Mouse (Mus musculus) gastrocnemius, postnatal 25 days (tissue): ENCODE measurements at regions not wholly inside any gene's neighbourhood (a gene's known extent, or its start where the extent isn't known, plus 50 kb on each side); places are given as distances from the start of the nearest gene placed in this dataset.

Experiments
- DNase-seq: peaks from one replicate; pipeline ENCODE4 v3.0.0; 2022

DNA sequence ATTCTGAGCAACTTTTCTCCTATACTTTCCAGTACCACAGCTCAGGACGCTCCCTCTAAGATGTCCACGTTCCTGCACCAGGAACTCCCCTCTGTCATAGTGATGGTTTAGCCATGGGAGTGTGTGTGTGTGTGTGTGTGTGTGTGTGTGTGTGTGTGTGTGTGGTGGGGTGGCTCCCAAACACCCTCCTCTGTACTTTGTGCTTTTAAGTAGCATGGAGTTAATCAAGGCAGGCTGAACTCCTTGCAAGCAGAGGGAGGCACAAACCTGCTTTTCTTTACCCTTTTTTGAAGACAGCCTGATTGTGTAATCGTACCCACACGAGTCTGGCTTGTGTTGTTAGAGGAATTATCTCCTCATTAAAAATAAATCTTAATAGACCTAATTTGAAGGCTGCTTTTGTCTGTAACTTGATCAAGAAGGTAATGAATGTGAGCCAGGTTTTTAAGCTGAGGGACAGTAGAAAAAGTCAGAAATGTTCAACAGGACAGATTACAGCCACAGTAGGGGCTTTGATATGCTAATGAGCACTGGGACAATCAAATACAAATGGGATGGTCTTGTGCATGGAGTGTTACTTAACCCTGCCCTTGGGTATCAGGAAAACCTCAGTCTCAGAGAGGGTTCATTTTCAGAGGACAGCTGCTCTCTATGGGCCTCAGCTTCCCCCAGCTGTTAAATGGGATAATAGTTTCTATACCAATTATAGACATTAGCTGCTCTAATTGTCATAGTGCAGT is 187.8 kb upstream of the Adamts9 start:
- no peak for DNase-seq

DNA sequence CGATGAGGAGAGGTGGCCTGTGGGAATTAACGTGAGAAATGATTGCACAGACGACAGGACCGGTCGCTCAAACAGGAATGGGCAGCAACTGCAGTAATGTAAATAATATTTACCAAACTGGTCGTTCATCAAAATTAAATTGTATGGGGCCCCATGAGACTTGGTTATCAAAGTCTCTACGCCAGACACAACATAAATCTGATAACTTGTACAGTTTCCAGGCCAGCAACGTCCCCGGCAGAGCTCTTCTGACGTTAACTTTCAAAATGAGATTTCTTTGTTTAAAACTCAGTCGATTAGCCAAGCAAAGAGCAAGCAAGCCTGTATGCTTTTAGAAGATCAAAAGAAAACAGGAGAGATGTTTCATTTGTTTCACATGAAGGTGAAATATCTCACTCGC is 176.2 kb upstream of the Adamts9 start:
- DNase-seq = no peak

DNA sequence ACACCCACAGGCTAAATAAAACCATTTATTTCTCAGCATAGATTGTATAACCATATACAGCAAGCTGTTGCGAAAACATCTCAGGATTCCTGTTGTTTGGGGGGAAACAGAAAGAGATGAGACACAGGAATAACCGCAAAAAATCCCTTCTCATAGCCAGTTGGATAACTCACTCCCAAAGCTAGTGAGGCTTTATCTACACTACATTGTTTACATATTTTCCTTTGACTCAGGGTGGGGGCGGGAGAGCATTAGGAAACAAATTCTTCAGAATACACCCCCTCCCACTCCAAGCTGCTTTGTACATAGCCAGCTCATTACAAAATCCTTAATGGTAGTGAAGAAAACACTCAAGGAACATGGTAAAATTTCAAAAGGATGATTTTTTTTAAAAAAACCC is 170.1 kb upstream of the Adamts9 start:
- DNase-seq = no peak

DNA sequence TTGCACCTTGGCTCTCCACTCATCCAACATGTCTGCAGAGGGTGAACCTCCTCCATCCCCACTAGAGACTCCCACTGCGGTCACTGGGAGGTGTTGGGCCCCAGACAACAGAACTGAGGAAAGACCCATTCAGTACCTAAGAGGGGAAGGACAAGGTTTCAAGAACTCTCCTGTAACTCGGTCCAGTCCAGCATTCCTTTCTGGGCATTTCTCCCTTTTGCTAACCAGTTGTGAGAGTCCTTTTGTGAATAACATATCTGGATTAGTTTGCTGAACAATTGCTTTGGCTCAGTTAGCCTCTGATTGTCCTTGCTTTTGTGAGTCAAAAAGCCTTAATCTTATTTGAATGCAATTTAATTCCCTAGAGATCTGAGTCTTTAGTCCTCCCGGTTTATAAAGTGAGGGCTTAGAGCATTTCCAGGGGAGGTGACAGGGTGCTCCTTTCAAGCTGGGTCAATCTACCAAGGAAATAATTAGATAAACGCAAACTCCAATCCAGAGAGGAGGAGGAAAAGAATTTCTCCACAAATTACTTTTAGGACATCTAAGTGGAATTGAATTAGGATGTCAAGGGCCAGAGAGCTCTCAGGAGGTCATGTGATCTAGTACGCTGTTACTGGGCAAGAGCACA is 151.6 kb upstream of the Adamts9 start:
- DNase-seq = no peak

DNA sequence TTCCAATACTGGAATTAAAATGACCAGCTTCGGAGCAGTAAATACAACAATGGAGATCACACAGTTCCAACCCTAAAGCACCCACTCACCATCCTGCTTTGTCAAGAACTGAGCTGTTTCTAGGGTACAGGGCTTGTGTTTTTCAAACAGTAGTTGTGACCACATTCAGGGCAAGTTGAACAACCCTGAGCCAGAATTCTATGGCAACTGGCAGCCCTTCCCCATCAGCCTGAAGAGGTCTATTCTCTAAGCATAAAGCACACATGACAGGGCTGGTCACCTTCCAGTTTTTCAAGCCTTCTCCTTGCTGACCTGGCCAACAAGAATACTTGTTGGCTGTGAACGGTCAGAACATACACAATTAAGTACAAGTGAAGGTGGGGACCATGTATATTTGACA is 150.5 kb upstream of the Adamts9 start:
- DNase-seq = no peak

DNA sequence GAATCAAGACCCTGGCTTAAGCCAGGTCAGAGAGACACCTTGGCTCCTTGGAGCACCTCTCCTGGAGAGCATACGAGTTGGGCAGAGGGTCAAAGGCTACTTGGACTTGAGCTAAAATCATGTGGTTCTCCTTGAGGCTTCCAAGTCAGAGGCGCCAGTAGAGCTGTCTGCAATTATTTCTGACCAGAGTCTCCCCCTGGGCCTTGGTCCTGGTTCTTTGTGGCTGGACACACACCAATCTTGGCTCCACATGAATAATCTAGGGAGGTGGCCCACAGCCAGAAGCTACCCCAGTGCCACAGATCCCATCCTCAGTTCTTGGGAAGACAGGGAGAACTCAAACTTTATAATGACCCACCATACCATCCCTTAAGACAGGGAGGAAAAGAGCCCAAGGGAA is 144.0 kb upstream of the Adamts9 start:
- no peak for DNase-seq

DNA sequence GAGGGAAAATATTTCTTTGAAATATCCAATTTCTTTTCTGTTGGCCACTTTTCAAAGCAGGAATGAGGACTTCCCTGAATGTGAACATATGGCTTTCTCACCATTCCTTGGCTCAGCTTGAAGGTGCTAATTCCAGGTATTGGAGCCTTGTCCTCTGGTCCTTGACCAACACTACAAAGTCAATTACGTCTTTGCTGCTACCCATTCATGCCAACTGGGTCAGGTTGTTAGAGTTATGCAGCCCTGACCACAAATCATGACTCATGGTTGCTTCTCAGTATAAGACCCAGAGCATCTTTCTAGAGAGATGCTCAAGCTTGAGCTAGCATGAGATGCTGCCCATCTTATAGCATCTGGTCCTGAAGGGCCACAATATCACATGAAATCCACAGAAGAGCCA is 141.0 kb upstream of the Adamts9 start:
- DNase-seq = no peak

DNA sequence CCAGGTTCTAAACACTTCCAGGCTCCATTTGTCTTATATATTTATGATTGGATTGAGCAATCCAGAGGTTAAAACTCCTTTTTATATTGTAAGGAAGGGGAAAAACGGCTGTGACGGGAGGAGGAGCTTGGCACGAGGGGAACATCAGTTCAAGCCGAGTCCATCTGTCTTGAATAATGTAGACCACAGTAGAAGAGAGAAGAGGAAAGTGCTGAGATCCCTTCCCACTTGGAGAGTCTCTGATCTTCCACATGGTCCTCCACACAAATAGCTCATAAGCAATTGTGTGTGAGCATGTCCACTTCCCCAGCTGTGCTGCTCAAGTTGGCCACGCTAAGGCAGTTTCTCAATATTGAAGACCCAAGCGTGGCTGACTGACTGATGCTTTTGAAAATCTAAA is 140.4 kb upstream of the Adamts9 start:
- no peak for DNase-seq

DNA sequence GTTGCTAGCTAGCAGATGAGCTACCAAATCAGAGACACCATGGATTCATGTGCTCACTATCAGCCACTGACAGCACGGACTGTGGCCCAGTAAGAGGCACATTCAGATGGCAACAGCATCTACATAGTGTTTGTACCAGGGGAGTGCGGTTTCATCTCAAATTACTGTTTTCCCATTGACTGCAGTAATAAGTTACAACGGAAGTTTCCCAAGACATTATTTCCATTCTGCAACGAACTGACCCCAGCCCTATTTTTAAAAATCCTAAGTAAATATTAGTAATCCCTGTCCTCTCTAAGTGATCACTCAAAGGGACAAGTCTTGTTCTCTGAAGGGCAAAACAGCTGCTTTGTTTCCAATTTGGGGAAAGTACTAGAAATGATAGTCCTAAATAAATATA is 138.9 kb upstream of the Adamts9 start:
- no peak for DNase-seq

DNA sequence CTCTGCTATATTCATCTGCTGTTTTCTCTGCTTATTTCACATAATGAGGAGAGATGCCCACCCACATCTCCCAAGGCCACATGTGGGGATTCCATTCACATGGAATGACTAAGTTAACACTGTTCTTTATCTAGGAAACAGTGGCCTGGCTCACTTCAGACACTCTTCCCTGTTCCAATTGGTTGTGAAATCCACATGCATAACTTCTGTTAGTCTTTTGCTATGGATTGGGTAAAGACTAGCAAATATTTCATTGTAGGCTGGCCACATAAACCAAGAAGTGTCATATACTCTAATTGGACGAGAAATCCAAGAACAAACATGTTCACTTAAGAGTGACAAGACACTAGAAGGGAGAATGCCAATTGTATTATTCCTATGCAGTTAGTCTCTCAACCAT is 133.4 kb upstream of the Adamts9 start:
- DNase-seq = no peak

DNA sequence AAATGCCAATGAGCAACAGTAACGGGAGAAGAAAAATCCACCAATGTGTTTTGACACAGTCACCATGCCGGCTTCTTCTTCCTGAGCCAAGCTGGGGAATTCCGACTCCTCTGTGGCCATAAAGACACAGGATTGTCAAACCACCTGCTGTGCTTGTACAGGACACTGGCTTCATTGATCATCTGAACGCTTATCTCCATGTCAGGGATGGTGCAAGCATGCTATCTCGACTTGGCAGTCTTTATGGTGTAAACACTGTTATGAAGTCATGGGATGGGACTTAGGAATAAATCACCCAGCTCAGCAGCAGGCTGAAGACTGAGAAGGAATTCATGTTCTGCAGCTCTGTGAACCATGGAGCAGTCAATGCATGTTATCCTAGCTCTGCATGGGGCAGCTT is 132.6 kb upstream of the Adamts9 start:
- DNase-seq = no peak

DNA sequence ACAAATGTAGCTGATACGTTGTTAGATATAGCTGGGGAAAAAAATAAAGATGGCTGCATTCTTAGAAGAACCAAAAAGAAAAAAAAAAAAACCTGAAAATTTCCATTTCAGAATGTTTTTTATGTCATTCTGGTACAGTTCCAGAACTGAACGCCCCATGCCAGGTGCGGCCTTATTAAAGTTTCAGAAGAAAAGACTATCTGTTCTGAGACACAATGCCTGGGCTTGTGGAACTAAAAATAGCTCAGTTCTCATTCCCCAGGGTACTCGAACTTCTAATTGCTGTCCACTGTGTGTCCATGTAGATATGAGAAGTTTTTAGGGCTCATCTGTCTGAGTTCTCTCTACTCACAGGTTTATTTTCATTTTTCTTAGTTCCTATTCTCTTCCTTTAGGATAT is 131.7 kb upstream of the Adamts9 start:
- no peak for DNase-seq

DNA sequence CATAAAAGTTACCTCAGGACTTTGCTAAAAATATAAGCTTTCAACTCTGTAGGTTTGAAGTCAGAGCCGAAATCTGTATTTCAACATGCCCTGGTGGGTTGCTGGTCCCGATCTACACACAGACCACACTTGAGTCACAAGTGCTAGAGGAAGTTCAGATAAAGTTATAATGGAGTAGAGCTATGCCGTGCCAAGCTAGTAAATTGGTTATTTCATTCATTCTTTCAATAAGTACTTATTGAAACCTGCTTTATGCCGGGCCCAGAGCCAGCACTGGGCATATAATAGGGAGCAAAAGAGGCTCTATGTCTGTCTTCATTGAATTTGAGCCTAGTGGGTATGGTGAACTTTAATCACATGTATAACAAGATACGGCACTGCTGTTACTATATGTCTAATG is 127.6 kb upstream of the Adamts9 start:
- no peak for DNase-seq

DNA sequence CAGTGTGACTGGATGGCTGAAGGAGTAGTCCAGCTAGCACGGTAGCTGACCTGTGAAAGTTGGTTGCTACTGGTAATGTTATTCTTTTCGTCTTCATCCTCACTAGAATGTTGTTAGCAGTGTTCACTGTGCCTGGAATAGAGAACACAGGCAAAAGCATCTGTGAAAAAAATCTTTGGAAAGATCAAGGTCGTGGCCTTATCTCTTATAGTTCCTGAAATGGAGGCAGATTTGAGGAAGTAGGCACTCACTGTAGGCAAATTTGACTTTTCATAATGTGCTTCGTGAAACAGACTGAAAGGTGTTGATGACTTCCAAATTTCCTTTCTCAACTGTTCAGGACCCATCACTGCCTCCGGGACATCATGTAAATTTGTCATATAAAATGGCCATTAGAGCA is 124.5 kb upstream of the Adamts9 start:
- DNase-seq = no peak

DNA sequence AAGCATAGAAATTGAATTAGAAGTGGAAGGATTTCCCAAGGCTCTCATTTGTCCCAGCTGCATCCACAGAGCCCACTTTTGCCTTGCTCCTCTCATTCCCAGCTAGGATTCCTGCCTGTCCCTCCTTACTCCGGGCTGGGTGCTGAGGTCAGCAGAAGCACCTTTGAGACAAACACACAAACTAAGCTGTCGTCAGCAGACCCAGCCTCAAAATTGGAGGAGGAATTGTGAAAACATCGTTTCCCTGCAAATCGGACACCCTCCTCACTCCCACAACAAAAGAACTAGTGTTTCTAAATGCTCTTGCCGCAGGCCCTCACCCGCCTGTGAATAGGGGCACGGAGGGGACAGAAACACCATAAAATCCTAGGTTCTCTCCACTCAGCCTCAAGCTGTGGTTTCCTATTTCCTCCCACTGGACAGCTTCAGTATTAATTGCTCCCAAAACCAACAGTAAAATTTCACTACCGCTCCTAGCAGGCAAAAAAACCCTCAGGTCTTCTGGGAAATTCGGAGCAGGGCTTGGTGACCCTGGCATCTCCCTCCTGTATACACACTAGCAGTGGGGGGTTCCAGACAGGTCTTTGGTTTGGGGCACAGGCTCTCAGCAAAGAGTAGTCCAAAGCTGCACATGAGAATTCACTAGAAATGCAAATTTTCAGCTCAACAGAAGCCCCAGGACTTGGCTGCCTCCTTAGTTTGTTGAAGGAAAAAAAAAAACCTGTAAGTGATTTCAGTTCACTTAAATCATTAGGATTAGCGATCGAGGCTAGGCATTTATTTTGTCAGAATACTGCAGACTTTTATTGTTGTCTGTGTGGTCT is 123.5 kb upstream of the Adamts9 start:
- no peak for DNase-seq

DNA sequence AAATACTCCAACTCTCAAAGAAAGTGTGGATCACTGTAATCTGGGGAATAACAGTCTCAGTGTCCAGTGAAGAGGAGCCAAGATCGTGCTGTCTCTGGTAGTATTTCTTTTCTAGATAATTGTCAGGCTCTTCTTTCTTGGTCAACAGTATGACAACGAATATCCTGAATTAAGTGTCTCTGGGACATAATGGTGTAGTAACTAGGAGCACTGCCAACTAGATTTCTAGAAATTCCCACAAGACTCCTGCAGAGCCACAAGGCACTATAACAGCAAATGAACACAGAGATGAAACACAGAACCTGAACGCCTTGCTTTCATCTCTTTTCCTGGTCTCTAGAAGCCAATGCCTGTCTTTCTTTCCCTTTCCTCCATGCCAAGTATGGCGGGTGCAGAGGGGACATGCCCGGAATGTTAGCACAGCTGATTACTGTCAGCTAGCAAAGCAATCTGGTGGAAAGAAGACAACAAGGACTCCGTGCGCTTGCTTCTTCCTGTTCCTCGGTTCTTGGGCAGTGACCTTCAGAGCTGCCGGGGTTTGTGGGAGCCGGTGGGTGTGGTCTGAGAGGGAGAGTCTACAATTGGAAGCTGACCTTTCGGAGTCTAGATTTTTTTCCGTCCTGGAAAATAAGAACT is 122.7 kb upstream of the Adamts9 start:
- peak; percentile 56 for DNase-seq

DNA sequence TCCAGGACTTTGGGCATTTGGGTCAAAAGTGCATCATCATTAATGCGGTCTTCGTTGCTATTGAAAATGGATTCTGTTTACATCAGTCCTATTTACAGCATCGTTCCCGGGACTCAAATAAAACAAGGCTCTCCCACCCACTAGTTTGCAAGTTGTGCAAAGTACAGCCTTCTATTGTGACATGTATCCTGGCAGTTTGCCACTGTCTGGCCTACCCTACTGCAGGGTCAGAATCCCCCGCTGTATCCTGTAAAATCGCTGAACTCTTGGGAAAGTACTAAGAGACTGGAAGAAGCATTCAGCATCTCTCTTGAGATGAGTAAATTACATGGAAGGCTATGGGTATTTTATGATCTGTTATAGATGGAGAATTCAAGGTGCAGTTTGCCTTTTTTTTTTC is 122.1 kb upstream of the Adamts9 start:
- DNase-seq = no peak

DNA sequence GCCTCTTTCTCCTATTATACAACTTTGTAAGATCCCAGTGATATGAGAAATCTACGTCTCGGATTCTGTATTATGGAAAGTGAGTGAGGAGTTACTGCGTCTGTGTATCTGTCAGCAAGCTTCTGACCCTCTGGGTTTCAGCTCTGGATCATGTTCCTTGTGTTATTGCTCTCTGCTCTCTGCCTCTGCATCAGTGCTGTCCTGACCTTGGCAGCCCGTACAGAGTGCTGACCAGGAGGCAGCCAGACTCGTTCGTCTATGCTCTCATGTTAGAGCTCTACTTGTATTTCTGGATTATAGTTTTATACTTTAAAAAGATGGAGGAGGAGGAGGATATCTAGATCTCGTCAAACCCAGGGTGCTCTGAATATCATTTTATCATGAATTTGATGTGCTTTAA is 121.1 kb upstream of the Adamts9 start:
- no peak for DNase-seq

DNA sequence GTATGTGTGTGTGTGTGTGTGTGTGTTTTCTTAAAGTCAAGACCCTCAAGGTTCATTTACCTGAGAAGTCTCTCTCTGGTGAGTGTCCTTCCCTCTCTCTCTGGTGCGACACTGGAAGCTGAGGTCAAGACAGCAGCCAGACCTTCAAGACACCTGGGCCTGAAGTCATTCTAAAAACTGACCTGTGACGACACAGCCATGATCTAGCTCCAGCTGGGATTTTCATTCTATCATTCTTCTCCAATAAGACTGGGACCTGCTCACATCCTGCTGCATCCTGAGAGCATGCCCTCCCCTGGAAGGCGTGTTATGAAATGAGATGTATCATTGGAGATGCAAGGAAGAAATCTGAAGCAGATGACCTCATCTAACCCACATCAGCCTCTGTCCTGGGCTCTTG is 118.4 kb upstream of the Adamts9 start:
- no peak for DNase-seq

DNA sequence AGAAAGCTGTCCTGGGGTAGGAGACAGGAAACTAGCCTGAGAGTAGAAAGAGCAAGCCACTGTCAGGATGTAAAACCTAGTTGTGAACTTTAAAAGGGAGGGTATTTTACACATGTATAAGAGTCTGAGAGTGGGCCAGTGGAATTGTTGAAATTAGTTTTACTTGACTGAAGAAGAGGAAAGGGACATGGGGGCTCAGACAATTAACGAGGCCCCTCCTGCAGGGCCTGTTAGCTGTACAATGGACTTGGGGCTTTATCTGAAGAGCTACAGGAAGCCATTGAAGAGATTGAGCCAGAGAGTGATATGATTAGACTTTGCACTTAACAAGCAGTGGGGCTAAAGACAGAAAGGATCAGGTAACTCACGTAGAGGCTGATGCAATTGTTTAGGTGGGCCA is 102.2 kb upstream of the Adamts9 start:
- DNase-seq = no peak

DNA sequence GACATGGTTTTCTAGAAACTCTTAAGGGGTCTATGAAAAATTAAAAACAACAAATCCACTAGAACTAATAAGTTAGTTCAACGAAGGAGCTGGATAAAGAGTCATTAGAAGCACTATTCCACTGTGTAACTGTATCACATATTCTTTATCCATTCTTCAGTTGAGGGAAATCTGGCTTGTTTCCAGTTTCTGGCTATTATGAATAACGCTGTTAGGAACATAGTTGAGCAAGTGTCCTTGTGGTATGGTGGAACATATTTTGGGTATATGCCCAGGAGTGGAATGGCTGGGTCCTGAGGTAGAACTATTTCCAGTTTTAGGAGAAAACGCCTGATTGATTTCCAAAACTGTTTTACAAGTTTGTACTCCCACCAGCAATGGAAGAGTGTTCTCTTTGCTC is 97.7 kb upstream of the Adamts9 start:
- no peak for DNase-seq

DNA sequence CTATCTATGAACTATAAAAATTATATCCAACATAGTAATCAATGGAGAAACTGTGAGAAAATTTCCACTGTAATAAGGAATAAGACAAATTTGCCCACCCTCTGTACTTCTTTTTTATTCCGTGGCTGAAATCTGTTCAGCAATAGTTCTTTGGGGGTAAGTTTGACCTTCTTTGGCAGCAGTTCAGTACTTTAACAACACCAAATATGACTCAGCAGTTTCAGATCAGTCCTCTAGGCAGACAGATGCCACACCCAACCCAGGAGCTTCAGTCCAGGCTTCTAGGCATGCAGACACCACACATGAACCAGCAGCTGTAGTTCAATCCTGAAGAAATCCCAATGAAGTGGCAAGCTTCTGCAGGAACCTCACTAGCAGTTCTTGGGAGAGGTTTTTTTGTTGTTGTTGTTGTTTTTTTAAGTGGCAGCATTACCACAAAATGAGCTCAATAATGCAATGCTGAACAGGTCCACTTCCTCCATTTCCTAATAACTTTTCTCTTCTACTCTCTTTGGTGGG is 88.6 kb upstream of the Adamts9 start:
- no peak for DNase-seq
